Mouse (Mus musculus) mouse trophoblast stem cell (cell line): ENCODE results near the gene Hmgcl.

Experiments
- in situ Hi-C, 2 experiments: fragments of 300-500 bp; cut with MseI, MboI; formaldehyde crosslinking; loops; 2 replicates in 1 of 2; 3 replicates in 1 of 2; pipeline ENCODE4 v1.15.1; 2025

Hmgcl gene

GRCm38 (mm10) chr4:135985769-135986168, 39.5 kb downstream of the Hmgcl start:
- in situ Hi-C loops = no loop called here

- in situ Hi-C loops = no loop called here
Measured at GRCm38 (mm10) chr4:135986301-135986942, 40.2 kb downstream of the Hmgcl start.

GRCm38 (mm10) chr4:135986943-135987710, 40.9 kb downstream of the Hmgcl start, which contains the start of gene Pithd1:
TSS of gene Pithd1 (minus strand) at chr4:135987264.
- in situ Hi-C loops = no loop called here

- in situ Hi-C loops = no loop called here
Measured at GRCm38 (mm10) chr4:135987714-135988113, 41.5 kb downstream of the Hmgcl start.

- in situ Hi-C loops = no loop called here
Measured at GRCm38 (mm10) chr4:135993941-135994340, 47.7 kb downstream of the Hmgcl start.

GRCm38 (mm10) chr4:135995118-135995517, 48.9 kb downstream of the Hmgcl start:
- in situ Hi-C loops = no loop called here

GRCm38 (mm10) chr4:136004107-136004675, 57.9 kb downstream of the Hmgcl start:
- in situ Hi-C loops = no loop called here

GRCm38 (mm10) chr4:136004921-136005320, 58.7 kb downstream of the Hmgcl start:
- in situ Hi-C loops = no loop called here

GRCm38 (mm10) chr4:136006821-136007220, 60.6 kb downstream of the Hmgcl start:
- in situ Hi-C loops = no loop called here

- in situ Hi-C loops = no loop called here
Measured at GRCm38 (mm10) chr4:136008782-136009447, 62.7 kb downstream of the Hmgcl start.

- in situ Hi-C loops = no loop called here
Measured at GRCm38 (mm10) chr4:136010586-136010985, 64.3 kb downstream of the Hmgcl start.
